Mouse (Mus musculus): ENCODE data around the gene Plekha8.

The Plekha8 gene

DNA sequence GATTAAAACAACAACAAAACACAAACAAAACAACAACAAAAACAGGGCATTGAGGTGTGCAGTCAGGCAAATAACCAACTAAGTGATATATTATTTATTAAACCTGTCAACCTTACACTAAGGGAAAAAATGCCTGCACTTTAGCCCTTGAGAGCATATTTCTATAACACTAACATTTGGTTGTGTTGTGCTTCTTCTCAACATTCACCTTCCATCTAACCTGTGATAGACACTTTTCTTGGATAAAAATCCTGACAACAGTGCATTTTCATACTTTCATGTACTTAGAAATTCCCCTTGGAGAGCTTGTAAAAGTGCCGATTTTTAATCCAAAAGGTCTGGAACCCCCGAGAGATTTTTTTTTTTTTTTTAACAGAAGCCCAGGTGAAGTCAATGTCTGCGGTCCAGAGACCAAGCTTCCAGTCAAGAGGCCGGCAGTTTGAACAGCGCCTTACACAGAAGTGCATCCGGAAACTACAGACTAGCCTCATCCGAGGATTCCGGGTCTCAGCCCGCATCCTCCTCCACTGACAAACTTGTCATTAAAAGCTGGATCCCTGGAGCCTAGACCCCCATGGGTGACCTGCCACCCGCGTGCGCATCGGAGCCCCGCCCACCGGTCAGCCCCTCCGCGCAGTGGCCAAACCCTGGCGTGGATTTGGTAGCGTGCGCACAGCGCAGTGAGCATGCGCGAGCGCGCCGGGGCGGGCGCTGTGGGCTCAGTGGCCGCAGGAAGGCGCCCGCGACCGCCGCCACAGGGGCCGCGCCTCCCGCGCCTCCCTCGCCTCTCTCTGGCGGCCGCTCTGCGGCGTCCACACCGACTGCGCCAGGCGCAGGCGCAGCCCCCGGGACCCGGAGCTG lies at the start of gene Plekha8:
Gene Plekha8 (plus strand): TSS at position 643 of the 861 bp plus-strand sequence.
- peak; percentile 86 to 88 for DNase-seq (ENCODE audit: low spot score in 2 of 2)

DNA sequence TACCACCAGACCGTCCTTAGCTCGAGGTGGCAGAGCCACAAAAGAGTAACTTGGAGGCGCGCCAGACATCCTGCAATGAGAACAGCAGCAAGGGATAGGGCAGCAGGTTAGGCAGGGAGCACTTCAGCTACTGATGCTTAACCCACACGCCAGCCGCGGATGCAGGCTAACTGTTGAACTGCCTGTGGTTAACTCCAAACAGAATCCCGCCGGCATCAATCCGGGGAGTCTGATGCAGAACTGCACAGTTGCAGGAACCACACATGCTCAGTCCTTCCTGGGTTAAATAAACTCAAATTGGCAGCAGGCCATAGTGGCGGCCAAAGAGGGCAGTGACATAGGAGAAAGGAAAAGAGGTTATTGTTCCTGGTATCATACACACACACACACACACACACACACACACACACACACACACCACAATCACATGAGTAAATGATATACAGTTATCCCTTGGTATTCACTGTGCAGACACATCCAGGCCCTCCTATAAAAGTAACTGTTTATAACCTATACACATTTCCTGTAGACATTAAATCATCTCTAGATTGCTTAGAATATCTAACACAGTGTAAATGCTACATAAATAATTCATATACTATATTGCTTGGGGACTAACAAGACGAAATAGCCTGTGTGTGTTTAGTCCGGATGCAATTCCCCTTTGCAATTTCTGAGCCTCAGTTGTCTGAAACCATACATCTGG lies 46.4 kb upstream of the Plekha8 start:
- no peak for DNase-seq (ENCODE audit: low spot score in 2 of 2)

DNA sequence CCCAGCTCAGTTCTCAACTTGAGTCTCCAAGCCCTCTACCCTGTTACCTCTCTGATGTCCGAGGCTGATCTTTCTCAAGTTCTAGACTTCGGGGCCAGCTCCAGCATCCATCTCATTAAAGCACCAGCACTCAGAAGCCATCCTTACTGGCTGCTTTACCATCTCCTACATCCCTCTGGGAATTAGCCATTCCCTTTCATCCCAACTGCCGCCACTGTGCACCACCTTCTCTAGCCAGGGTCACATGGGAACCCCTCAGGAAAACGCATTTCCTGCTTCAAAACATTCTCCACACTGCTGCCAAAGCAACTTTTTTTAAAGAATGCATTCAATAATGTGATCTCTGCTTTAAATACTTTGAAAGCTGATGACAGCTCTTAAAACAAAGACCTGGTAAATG lies 45.6 kb upstream of the Plekha8 start:
- no peak for DNase-seq (ENCODE audit: low spot score in 2 of 2)

DNA sequence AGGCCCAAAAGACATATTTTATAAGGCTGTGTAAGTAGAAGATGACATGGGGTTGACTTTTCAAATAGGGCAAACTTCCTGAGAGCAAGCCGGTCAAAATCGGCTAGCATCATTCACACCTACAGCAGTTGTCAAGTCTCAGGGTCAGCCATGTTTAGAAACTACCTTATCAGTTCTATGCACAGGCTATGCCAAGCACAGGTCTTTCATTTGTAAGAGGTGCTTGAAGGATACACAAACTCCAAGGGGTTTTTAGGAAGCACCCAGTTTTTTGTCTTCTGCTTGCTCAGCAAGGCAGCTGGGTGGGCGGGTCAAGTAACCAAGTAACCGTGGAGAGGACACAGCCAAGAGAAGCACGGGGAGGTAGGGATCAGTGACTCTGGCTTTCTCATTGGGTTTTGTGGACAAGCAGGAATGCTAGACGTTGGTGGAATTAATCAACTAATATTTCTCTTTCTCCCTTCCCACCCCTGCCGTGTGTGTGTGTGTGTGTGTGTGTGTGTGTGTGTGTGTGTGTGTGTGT lies 44.0 kb upstream of the Plekha8 start:
- DNase-seq (ENCODE audit: low spot score in 2 of 2), result no peak

DNA sequence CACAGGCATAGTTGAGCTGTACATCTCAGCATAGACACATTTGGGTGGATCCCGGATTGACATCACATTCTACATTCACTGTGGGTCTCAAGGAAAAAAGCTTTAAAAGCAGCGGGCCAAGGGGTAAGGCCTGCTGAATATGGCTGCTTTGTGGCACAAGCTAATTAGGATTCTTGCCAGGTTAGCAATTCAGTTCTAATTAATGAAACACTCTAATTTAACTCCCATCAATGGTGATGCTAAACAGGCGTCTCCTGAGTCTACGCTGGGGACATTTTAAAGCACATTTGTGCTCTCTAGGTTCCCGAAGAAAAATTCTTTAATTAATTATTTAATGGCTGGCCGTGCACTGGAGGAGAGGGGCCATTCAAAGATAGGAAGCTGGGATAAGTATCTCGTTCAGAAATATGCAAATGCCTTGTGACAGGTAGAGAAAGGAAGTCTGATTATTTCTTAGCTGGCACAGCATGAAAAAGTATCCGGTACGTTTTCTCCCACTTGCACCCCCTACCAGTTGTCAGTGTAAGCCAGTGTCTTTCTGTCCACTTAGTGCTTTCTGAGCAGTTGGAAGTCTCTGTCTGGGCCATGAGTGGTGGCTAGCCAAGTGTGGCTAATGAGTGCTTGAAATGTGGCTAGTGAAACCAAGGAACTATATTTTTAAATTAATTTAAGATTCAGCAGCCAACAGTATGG lies 42.0 kb upstream of the Plekha8 start:
- DNase-seq (ENCODE audit: low spot score in 2 of 2), result no peak

DNA sequence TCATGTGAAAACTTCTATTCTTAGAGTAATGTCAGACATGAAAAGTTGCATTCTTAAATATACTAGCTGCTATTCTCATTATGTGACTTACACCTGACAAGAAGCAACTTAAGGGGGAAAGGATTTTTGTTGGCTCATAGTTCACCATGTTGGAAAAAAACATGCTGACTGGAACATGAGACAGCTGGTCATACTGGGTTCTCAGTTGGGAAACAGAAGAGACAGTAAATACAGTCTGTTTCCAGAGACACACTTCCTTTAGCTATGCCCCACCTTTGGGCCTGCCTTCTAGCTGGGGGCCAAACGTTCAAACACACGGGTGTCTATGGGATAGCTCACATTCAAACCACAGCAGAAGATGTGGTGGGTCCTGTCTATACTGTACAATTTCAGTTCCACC lies 41.3 kb upstream of the Plekha8 start:
- DNase-seq (ENCODE audit: low spot score in 2 of 2), result no peak

DNA sequence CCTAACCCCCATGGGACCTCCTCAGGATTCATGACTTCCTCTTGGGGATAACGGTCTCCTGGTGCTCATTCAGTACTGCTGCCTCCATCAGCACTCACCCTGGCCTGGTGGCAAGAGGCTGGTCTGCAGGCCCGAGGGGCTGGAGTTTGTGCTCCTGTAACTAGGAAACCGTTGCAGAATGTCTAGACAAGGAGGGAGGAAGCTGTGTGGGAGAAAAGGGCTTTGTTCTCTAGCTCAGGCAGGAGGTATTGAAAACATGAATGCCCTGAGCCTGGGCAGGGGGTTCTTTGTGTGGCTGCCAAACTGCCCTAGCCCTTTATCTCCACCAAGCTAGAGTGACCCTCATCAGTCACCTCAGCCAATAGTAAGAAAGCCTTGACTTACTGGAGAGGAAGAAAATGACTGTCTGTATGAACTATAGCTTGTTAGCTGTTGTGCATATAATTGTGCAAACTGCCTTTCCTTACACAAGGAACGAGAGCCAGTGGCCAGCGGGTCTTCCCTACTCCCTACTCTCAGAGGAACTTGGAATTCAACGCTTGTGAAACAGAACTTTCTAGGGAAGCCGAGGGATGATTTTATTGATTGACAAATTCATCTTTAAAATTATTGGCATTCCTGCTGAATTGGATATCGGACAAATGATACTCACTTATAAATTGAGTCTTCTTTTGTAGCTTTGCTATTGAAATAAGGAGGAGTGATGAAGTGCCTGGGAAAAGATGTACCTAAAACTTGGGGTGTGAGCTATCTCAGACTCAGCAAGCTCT lies 40.4 kb upstream of the Plekha8 start:
- no peak for DNase-seq (ENCODE audit: low spot score in 2 of 2)

DNA sequence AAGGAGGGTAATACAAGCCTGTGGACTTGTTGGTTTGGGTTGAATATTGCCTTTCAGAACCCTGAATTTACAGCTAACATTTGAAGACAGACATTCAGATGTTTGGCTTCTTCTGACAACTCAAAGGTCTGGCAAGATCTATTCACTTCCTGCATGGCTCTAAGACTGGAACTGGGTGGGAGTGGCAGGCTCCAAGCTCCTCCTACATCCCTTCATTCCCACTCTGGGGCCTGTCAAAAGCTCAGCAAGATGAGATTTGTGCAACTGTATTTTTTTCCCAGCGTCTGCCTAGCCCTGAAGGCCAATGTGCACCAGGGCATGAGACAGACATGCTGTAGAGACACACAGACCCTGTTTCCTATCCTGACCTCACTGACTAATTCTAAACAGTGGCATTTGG lies 39.1 kb upstream of the Plekha8 start:
- no peak for DNase-seq (ENCODE audit: low spot score in 2 of 2)

DNA sequence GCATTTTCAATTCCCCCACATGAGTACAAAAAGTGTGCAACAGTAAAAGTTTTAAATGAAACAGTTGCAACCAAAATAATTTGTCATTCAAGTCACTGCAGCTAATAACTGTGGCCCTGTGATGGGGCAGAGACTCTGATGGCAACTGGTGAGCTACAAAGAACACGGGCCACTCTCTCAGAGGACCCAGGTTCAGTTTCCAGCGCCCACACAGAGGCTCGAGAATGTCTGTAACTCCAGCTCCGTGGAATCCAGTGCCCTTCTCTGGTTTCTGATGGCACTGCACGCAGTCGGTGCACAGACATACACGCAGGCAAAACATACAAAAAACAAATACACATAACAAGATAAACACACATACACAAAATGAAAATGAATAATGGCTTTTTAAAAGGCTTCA lies 37.2 kb upstream of the Plekha8 start:
- no peak for DNase-seq (ENCODE audit: low spot score in 2 of 2)

DNA sequence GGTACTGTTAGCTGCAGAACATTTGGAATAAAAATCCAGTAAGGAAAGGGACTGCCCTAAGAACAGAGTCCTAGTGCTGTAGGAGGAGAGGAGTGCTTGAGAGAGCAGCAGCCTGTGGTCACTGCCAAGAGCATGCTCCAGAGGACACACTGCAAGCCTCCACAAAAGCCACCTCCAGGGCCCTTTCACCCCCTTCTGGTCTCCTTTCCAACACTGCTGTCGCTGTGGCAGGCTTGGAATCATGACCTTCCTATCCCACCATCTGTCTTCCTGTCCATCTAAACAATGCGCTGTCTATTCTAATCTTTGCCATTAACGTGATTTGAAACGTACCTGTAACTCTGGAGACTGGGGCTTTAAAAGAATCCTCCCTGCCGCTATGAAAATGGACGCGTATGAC lies 36.4 kb upstream of the Plekha8 start:
- DNase-seq (ENCODE audit: low spot score in 2 of 2), result no peak

DNA sequence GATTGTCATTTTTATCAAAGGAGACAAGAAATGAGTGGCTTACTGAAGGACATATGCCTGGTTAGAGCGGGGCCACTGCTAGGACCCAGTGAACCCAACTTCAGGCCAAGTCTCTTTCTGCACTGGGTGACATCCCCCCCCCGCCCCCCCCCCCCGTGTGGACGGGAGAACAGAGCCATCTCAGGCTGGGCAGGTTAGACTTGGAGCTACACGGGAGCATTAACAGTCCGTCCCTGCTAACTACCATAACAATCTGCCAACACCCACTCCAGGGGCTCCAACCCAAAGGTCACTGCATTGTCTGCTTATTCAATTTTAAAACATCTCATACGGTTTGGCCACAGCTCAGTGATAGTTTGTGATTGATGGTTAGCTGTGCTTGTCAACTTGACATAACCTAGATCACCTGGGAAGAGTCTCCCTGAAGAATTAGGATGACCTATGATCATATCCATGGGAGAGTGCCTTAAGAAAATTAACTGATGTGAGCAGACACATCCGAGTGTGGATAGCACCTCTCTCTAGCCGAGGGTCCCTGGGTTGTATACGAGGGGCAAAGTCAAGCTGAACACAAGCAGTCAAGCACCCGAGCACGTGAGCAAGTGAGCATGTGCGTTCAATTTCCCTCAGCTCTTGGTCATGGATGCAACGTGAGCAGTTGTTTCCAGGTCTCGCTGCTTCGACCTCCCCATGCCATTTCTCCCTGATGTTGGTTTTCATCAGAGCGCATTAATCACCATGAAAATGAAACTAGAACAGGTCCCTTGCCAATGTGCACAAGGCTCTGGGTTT lies 32.7 kb upstream of the Plekha8 start:
- DNase-seq (ENCODE audit: low spot score in 2 of 2), result no peak

DNA sequence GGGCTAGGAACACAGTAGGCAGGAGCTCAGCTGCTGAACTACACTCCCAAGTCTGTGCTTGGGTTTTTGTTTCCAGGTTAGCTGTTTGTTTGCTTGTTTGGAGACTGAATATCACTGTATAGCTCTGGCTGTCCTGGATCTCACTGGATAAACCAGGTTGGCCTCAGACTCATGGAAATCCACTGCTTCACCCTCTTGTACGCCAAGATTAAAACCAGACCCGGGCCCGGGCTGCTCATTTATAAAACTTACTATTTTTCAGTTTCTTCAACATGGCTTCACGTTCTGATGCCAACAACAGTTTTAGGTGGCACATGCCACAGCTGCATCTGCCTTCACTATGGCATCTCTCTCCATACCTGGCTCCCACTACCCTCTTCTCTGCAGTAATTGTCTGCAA lies 31.4 kb upstream of the Plekha8 start:
- no peak for DNase-seq (ENCODE audit: low spot score in 2 of 2)

DNA sequence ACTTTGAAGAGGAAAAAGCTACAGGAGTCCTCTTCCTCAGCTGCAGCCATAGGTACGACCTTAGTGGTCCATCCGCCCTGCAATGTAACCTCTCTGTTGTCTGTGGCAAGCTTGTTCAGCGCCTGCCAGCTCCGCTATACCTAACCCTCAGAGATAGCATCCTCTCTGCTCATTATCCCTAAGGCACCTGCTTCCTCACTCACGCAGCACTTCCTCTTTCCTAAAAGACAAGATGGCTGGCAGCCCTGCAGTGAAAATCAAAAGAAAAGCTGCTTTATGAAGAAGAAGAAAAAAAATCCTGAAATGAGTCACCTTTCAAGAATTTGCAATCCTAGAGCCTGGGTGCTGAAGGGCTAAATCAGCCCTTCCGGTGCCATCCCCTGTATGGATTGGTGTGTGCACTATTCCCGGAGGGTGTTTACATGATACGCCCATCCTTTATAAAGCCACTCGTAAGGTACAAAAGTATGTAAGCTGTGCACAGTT lies 30.4 kb upstream of the Plekha8 start:
- DNase-seq (ENCODE audit: low spot score in 2 of 2), result no peak

DNA sequence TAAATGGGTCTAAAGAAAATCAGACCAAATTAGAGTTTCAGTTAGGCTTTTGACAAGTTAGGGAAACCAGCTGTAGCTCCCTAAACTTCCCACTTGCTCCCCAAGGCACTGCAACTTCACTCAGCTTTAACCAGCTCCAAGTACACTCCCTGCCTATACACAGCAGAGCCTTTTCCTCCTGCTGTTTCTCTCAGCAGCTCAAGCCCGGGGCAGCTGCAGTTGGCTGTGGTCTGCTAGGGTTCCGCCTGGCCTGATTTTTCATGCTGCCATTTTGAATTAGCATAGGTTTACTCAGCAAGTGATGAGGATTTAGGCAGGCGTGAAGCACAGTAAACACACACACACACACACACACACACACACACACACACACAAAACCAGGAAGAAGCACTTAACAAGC lies 29.9 kb upstream of the Plekha8 start:
- DNase-seq (ENCODE audit: low spot score in 2 of 2), result no peak

DNA sequence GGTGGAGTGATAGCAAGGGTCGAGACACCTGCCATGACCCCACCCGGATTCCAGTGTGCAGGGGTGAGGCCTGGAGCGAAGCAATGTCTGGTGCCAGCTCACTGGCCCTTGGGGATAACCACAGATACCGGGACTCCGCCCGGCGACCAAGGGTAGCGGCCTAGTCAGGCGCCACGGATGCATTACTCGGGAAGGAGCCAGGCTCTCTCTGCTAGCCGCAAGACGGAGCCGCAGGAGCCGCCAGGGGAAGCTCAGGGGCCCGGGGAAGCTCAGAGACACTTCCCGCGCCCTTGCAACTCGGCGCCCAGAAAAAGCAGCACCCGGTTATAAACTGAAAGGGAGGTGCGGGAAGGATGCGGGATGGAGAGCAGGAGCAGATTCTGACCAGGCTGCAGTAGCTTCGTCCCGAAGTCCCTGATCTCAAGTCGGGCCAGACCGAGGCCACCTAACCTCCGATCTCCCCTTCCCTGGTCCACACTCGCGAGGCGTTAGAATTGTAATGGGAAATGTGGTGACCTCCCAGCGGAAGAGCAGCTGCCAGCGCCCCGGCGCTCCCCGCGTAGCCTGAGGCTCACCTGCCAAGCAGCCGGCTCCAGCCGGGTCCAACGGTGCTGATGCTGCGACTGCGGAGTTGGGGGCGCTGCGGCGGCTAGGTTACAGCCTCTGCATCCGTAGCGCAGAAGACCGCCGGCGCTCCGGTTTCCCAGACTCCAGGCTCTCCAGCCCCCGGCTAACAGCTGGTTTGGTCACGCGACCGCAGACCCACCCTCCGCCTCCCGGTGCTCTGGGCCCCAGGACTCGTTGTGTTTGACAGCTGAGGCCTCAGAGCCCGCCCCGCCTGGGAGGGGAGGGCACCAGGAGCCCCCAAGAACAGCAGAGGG lies 29.0 kb upstream of the Plekha8 start, which contains the start of gene Scrn1:
Gene Scrn1 (minus strand): TSS at position 825 of the 881 bp plus-strand sequence.
- peak; percentile 41 to 52 for DNase-seq (ENCODE audit: low spot score in 2 of 2)

DNA sequence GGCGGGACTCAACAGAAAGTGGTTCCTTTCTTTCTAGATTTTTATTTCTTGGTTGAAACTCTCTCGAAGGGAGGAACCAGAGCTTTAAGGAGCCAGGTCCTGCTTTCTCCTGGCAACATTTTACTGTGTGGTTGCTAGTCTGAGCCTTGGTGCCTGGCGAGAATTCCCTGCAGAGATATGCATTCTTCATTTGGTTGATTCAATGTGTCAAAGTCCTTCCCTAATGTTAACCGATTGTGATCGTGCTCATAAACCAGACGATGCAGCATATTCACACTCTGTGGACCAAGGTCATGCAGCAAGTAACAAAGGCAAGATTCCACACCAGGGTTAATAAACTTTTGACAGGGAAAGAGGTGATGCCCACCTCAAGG lies 28.4 kb upstream of the Plekha8 start:
- no peak for DNase-seq (ENCODE audit: low spot score in 2 of 2)

DNA sequence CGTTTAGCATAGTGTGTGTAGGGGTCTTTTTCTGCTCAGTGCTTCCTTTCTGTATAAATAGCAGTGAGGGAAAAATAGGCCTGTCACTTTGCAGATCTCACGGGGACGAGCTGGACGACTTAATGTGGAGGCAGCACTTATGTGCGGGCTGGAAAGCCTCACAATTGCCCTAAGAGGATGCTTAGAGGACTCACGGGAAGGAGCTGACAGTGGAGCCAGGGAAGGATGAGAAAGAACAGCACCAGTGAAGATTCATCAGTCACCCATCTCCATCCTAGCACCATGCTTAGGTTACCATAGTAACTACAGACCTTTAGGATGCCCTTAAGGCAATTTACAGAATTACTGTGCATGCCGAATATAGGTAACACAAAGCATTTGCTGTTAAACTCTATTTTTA lies 25.1 kb upstream of the Plekha8 start:
- DNase-seq (ENCODE audit: low spot score in 2 of 2), result no peak

DNA sequence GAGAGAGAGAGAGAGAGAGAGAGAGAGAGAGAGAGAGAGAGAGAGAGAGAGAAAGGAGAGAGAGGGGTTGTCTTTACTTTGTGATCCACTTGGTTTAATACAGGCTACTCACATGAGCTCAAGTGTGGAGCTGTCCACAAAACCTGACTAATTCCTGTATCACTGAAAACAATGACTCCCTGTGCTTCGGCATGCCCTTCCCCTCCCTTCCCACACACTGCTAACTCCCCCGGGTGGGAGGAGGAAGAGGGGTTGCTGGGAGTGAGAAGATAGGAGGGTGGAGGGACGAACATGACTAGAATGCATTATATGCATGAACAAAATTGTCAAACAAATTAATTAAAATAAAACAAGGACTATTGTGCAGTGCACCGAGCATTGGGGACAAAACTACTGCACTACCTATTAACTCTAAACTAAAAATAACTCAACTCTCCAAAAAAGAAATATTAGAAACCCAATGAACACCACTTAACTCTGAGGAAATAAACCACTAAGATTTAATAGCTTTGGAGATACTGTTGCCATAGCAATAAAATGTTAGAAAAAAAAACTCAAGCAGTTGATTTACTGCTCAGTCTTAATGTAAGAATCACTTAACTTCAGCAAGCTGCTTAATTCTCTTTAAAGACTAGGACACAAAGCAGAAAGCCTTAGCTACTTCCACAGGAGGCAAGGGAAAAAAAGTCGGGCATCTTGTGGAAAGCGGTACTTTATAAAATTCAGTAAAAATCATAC lies 21.5 kb upstream of the Plekha8 start:
- DNase-seq (ENCODE audit: low spot score in 2 of 2), result no peak

DNA sequence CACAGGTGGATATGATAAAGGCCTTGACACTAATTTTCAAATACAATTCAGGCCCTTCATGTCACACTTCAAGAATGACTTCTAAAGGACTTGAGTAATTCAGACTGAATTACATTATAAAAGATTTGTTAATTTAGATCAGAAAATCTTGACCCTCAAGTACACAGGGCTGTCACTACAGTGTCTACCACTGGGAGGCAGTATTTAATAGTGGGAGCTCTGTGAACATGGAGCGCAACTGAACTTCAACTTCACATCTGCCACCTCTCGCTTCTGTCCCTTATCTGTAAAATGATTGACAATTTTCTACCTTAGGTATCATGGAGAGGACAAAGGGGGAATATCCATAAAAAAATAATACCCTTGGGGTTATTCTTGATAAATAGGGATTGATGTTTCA lies 8.7 kb upstream of the Plekha8 start:
- DNase-seq (ENCODE audit: low spot score in 2 of 2), result no peak
